Mouse (Mus musculus) liver, adult 10 weeks (tissue): ENCODE results near the gene Asb15. TPM values are rescaled to one million over a fixed set of nuclear protein-coding genes. Genes with fewer than 3 reads are reported as not detected.

Source experiments
- polyA plus RNA-seq: library from polyadenylated mRNA; stranded (reverse); fragments of 350-450 nt; fragmentation: Illumina TruSeq; extraction: RNeasy Lipid Tissue Mini Kit (QIAGEN cat#74804); gene quantifications from one replicate; pipeline ENCODE4 v1.2.3, GENCODE M21; 2014; ENCODE audit warnings: low read depth, low replicate concordance

The Asb15 gene
- not detected for polyA plus RNA-seq

DNA sequence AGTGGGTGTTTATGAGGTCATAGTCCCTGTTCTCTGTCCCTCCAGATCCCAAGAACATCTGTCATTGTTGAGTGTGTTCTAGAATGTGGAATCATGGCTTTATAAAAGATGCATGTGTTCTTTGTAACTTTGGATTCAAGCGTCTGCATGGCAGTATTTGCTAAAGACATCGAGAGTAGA is at the start of gene Asb15:
Gene Asb15, plus strand, starts transcription at position 81 of the 180 bp plus-strand sequence.

DNA sequence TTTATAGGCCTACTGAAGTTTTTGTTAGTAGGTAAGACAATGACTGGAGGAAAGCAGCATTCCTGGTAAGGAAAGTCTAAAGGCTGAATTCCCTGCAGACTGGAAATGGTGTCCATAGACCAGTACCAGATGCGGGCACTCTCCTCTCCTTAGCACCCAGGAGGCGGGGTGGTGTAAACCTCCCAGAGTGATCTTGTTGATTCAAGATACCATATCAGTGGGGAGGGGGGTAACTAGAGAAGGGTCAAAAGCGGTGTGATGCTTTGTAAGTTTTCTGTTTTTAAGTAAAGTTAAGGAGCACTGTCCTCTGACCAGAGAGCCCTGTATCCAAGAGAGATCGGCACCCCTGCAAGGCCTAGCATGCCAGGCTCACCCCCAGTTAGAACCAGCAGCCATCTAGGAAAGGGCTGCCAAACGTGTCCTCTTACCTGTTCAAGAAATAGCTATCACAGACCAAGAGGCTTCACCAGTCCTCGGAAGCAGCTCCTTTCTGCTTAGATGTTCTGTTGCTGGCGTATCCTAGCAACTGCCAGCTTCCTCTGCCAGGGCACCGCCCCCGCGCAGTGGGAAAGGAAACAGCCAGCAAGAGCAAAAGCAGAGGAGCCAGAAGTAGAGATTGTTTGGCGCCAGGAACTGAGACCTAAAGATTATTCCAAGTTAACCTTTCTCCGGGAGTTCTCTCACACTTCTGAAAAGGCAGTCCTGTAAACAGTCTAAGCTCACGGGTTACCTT is 13.2 kb upstream of the Asb15 start, which contains the start of gene Iqub:
Gene Iqub, minus strand, starts transcription at position 516 of the 733 bp plus-strand sequence.

GRCm38 (mm10) chr6:24527155-24528063 is 535 bp upstream of the Asb15 start, which contains the start of gene Ndufa5:
Ndufa5 (minus strand) TSS chr6:24528013.

GRCm38 (mm10) chr6:24597500-24597899 is 69.6 kb downstream of the Asb15 start, which contains the start of gene Lmod2:
Lmod2 (plus strand) TSS chr6:24597762.

Other genes with a start within 250 kb of the Asb15 start
- 0.11 TPM for gene Iqub, start 13.1 kb upstream of the Asb15 start, polyA plus RNA-seq
- 241 TPM for gene Ndufa5, start 131 bp upstream of the Asb15 start, polyA plus RNA-seq
- not detected for gene Lmod2, start 69.6 kb downstream of the Asb15 start, polyA plus RNA-seq
- gene Wasl, start 136.9 kb downstream of the Asb15 start, polyA plus RNA-seq, result 98.4 TPM
- gene Hyal6, start 205.1 kb downstream of the Asb15 start, polyA plus RNA-seq, result not detected
- gene Hyal4, start 220.2 kb downstream of the Asb15 start, polyA plus RNA-seq, result not detected